Mouse (Mus musculus) left cerebral cortex, adult 8-10 months (tissue): ENCODE measurements around the gene A930009A15Rik. TPM values are rescaled to one million over a fixed set of nuclear protein-coding genes. Genes with fewer than 3 reads are reported as not detected.

Experiments used
- total RNA-seq, 4 experiments: library from RNA; stranded (reverse); gene quantifications; 2 replicates each; pipeline ENCODE4 v1.2.4; 2022

The A930009A15Rik gene
- total RNA-seq, 4 experiments from 2014 or later = 0.39 to 0.74 TPM; not detected in 2

Other genes starting within 250 kb of the A930009A15Rik start
- gene Tmem19, start 207.5 kb upstream of the A930009A15Rik start, total RNA-seq = 10 to 100 TPM; 29.0 to 57.1 (median 37.9) TPM
- 10 to 100 TPM; 11.9 to 15.5 (median 13.8) TPM for gene Thap2, start 185.5 kb upstream of the A930009A15Rik start, total RNA-seq
- gene Zfc3h1, start 185.0 kb upstream of the A930009A15Rik start, total RNA-seq = 10 to 100 TPM; 36.3 to 47.5 (median 45.2) TPM
- gene Lgr5, start 17.8 kb downstream of the A930009A15Rik start, total RNA-seq = 1 to 10 TPM; 4.1 to 6.8 (median 5.6) TPM
- gene Tspan8, start 246.8 kb downstream of the A930009A15Rik start, total RNA-seq = 1 to 10 TPM in 1 of 4 experiments, under 1 TPM in 2, not detected in 1; 0.37 to 1.1 (median 0.87) TPM